Mouse (Mus musculus): ENCODE data around the gene Foxd1.

Foxd1 gene

GRCm38 (mm10) chr13:98389092-98389491 is 35.0 kb downstream of the Foxd1 start:
- no peak for DNase-seq (ENCODE audit: low read depth, low spot score)

GRCm38 (mm10) chr13:98390363-98390762 is 36.3 kb downstream of the Foxd1 start:
- DNase-seq (ENCODE audit: low read depth, low spot score) = no peak

DNA sequence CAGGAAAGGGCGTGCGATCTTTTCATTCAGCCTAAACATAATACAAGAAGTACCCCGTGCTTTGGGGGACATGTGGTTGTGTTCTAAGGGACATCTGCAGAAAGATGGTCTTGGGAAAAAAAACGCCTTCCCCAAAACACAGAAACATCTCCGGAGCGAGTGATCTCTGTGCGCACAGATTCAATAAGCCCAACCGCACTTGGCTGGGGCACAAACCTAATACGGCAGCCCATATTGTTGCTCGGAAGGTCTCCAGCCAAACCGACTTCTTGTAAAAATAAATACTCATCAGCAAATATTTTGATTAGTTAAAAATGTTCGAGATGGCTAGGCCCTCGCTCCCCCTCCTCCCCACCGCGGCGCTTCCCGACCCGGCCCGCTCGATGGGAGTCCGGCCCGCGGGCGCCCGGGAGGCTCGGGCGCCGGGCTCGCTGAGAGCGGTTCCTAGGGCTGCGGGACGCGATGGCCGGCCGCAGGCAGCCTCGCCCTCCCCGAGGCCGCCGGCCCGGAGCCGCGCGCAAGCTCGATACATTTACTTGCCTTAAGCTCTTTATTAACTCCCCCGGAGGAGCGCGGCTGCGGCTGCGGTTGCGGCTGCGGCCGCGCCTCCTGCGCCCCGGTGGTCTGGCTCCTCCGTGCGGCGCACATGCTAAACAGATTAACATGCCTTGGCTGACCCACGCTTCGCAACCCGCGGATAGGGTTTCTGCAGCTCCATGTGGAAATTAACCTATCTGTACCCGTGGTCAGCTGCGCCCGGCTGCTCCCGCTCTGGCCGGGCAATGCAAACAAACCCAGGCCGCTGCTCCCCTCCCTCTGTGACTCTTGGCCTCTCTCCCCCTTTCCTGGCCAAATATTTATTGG is 37.0 kb downstream of the Foxd1 start:
- DNase-seq (ENCODE audit: low read depth, low spot score) = no peak

DNA sequence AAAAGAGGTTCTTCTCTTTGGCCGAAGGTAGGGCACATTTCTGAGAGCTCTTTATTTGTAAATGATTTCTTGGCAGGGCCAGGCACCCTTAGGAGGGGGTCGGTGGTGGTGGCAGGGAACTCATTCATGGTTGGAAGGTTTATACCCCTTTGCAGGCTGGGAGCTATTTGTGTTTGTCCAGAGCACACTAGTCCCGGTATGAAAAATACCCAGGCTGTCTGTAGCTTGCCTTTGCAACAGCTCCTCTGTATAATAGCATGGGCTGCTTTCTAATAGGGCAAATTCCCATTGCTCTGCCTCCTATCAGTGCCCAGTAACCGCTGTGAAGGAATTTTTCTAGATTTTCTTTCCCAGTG is 37.6 kb downstream of the Foxd1 start:
- DNase-seq (ENCODE audit: low read depth, low spot score) = no peak

GRCm38 (mm10) chr13:98392031-98392430 is 38.0 kb downstream of the Foxd1 start:
- no peak for DNase-seq (ENCODE audit: low read depth, low spot score)

DNA sequence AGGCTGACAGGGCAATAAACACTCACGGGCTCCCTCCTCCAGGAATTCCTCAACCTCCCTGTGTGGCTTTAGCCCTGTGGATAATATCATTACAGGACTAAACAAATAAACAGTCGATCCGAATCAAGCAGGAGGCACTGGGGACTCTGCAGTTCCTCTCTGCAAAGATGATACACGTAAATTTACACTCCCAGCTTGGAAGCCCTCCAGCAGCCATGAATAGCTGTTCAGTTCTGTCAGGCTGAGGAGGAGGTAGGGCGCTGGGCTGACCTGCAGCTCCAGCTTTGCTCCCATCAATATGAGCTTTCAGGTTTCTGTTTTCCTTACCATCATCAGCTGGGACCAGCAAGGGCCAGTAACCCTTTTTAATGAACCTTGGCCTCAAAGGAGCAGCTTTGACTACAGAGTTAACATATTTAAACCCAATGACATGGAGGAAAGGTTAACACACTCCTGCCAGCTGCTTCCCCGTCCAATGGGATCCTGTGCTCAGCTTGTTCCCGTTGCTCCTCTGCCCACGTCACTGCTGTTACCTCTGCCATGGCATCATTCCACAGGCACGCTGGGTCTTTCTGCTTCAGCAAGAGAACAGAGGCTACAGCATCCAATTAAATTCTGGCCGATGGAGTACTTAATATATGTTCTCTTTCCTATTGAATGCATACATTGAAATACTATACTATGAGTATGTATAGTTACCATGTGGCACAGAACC is 39.5 kb downstream of the Foxd1 start:
- no peak for DNase-seq (ENCODE audit: low read depth, low spot score)
